In the genomic region with DNA sequence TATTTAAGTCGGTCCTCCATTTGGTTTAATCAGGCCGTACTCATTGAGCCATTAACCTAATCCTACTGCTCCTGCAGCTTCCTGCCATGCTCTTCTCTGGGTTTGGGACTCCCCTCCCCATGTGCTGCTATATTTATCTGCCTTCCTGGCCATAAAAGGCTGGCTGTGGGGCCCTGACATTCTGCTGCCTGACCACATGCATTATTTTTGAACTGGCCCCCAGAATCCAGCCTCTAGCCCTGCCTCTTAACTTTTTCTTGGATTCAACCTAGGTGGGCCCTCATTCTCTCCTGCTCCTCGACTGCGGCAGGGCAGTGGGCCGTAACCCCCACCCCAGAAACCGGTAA, we compare ENCODE assay signal across 11 mouse cellular contexts. TPM values are rescaled to one million over a fixed set of nuclear protein-coding genes. Genes with fewer than 3 reads are reported as not detected.
DNase-seq lines count a peak whose midpoint lies in the region; ATAC-seq and TF ChIP-seq lines count a peak whose summit lies in the region.
"Had no signal": no experiment of that assay in that cellular context is flagged by ENCODE, and none has a peak within 500 bp of the region (broad histone marks: within the 10 kb centered on the region; RNA-seq: fewer than 3 reads in every experiment).

No protein-coding gene starts in this region.

- H3K27me3 ChIP-seq in lung, postnatal 0 days (replicated peaks; ENCODE audit: insufficient read depth, low read length) = no peaks in the 10 kb centered on the region
- H3K27me3 ChIP-seq in intestine, embryonic 14.5 days (replicated peaks; ENCODE audit: control insufficient read depth, insufficient read depth, low read length) = no peaks in the 10 kb centered on the region
- H3K27me3 ChIP-seq in stomach, embryonic 15.5 days (replicated peaks) = no peaks in the 10 kb centered on the region
- H3K27me3 ChIP-seq: embryonic facial prominence, embryonic 13.5 days; hindbrain, embryonic 15.5 days; liver, embryonic 15.5 days had no signal

- no peak for TF ChIP-seq EP300 in lung, postnatal 0 days (IDR thresholded peaks at IDR 0.05)

- H3K4me1 ChIP-seq in lung, postnatal 0 days (ENCODE audit: insufficient read depth, low read depth, low read length) = peaks cover 9% of the 10 kb centered on the region; the same call in 1 of the 2 replicates
- peaks cover 8% of the 10 kb centered on the region; the same call in 1 of the 2 replicates for H3K4me1 ChIP-seq in intestine, embryonic 14.5 days (replicated peaks; ENCODE audit: control insufficient read depth, insufficient read depth, low read length)
- H3K4me1 ChIP-seq in stomach, embryonic 15.5 days = no peaks in the 10 kb centered on the region
- H3K4me1 ChIP-seq: liver, embryonic 15.5 days had no signal

- H3K4me3 ChIP-seq in lung, postnatal 0 days (ENCODE audit: low read depth, low read length) = no peak overlapping the region
- peak overlapping the region; percentile 16 for H3K4me3 ChIP-seq in intestine, embryonic 14.5 days (ENCODE audit: low read depth, low read length)
- peak overlapping the region; percentile 4; the same call in 1 of the 2 replicates for H3K4me3 ChIP-seq in stomach, embryonic 15.5 days (replicated peaks)
- H3K4me3 ChIP-seq: embryonic facial prominence, embryonic 13.5 days; hindbrain, embryonic 15.5 days; liver, embryonic 15.5 days had no signal

- 0 out of 2 replicates have a peak overlapping the region, but pooled peaks have one; percentile 5 for H3K4me2 ChIP-seq in lung, postnatal 0 days (replicated peaks; ENCODE audit: low read depth, low read length)
- peak overlapping the region; percentile 33 for H3K4me2 ChIP-seq in intestine, embryonic 14.5 days (ENCODE audit: low read length)
- no peak overlapping the region for H3K4me2 ChIP-seq in stomach, embryonic 15.5 days
- H3K4me2 ChIP-seq: embryonic facial prominence, embryonic 13.5 days; hindbrain, embryonic 15.5 days; liver, embryonic 15.5 days had no signal

- H3K36me3 ChIP-seq in lung, postnatal 0 days (ENCODE audit: insufficient read depth, low read length) = no peaks in the 10 kb centered on the region
- H3K36me3 ChIP-seq in intestine, embryonic 14.5 days (ENCODE audit: control insufficient read depth, insufficient read depth, low read length) = no peaks in the 10 kb centered on the region
- H3K36me3 ChIP-seq in stomach, embryonic 15.5 days = no peaks in the 10 kb centered on the region
- H3K36me3 ChIP-seq: embryonic facial prominence, embryonic 13.5 days; hindbrain, embryonic 15.5 days; liver, embryonic 15.5 days had no signal

- no peak for ATAC-seq in lung, postnatal 0 days
- ATAC-seq in intestine, embryonic 14.5 days (replicated peaks; ENCODE audit: low FRiP score, low TSS enrichment, low read depth) = 0 out of 2 replicates have a peak, but pooled peaks have one; percentile 33
- peak; percentile 35; the same call in 1 of the 2 replicates for ATAC-seq in stomach, embryonic 15.5 days (ENCODE audit: insufficient read depth, low FRiP score, low read depth)
- no peak for ATAC-seq in activated CD4-positive, CD25-positive, alpha-beta regulatory T cell, adult 4 months

- no peak for TF ChIP-seq CTCF in lung, postnatal 0 days (IDR thresholded peaks at IDR 0.05)

- H3K27ac ChIP-seq in lung, postnatal 0 days (ENCODE audit: low read length) = peak overlapping the region; percentile 32; the same call in 1 of the 2 replicates
- peak overlapping the region; percentile 64; the same call in 1 of the 2 replicates for H3K27ac ChIP-seq in intestine, embryonic 14.5 days (ENCODE audit: low read depth)
- H3K27ac ChIP-seq in stomach, embryonic 15.5 days = peak overlapping the region; percentile 8; the same call in 1 of the 2 replicates
- H3K27ac ChIP-seq: embryonic facial prominence, embryonic 13.5 days; hindbrain, embryonic 15.5 days; liver, embryonic 15.5 days had no signal

- 33% methylated on average over 6 of the region's 6 CpGs for WGBS in lung, postnatal 0 days
- WGBS in intestine, embryonic 14.5 days = 19% methylated on average over 6 of the region's 6 CpGs
- WGBS in stomach, embryonic 15.5 days = 25% methylated on average over 6 of the region's 6 CpGs

- peak; percentile 69 for DNase-seq in gastrocnemius, adult 18-20 months (ENCODE audit: low spot score)
- no peak for DNase-seq in gastrocnemius, postnatal 4 days (ENCODE audit: low spot score in 2 of 2)
- DNase-seq in lung, postnatal 0 days (ENCODE audit: low spot score) = no peak
- no peak for DNase-seq in lung, postnatal 25 days (ENCODE audit: low spot score)
- DNase-seq in intestine, embryonic 14.5 days (ENCODE audit: low spot score) = peak; percentile 66
- no peak for DNase-seq in layer of hippocampus, postnatal 36 days

- H3K9me3 ChIP-seq in lung, postnatal 0 days (ENCODE audit: low read length) = no peaks in the 10 kb centered on the region
- no peaks in the 10 kb centered on the region for H3K9me3 ChIP-seq in intestine, embryonic 14.5 days (ENCODE audit: control insufficient read depth, low read length)
- no peaks in the 10 kb centered on the region for H3K9me3 ChIP-seq in stomach, embryonic 15.5 days
- H3K9me3 ChIP-seq: embryonic facial prominence, embryonic 13.5 days; hindbrain, embryonic 15.5 days; liver, embryonic 15.5 days had no signal

- H3K9ac ChIP-seq in lung, postnatal 0 days (replicated peaks; ENCODE audit: low read depth) = no peak overlapping the region
- H3K9ac ChIP-seq in intestine, embryonic 14.5 days (ENCODE audit: low read length) = peak overlapping the region; percentile 33
- H3K9ac ChIP-seq in stomach, embryonic 15.5 days = no peak overlapping the region
- H3K9ac ChIP-seq: embryonic facial prominence, embryonic 13.5 days; hindbrain, embryonic 15.5 days; liver, embryonic 15.5 days had no signal

RNA-seq across cellular contexts. Expression of a gene that starts 16.6 kb away (rescaled TPM):
- total RNA-seq in gastrocnemius, adult 18-20 months (2021) = 100 to 1,000 TPM; 404 to 553 TPM
- total RNA-seq in gastrocnemius, postnatal 4 days (2021) = 100 to 1,000 TPM; 712 to 757 TPM
- polyA plus RNA-seq in lung, postnatal 0 days (2015; fragmentation: Nextera tagmentation; extraction: Ambion mirVana) = 1,283 and 1,300 TPM in 2 replicates
- 536 and 581 TPM in 2 replicates for polyA plus RNA-seq in intestine, embryonic 14.5 days (2014; fragmentation: Nextera tagmentation; extraction: Ambion mirVana)
- 495 and 517 TPM in 2 replicates for polyA plus RNA-seq in stomach, embryonic 15.5 days (2015; fragmentation: Nextera tagmentation; extraction: Ambion mirVana)
- total RNA-seq in layer of hippocampus, postnatal 36 days (2021) = 10 to 100 TPM; 38.0 to 48.0 TPM
- polyA plus RNA-seq in activated CD4-positive, CD25-positive, alpha-beta regulatory T cell, adult 4 months (2017; shearing (Covaris generic)) = 100 to 1,000 TPM; 693 to 929 TPM

RNA-seq across cellular contexts. Expression of a gene that starts 16.8 kb away (rescaled TPM):
- 1,000 to 10,000 TPM; 1,275 to 1,360 TPM for total RNA-seq in gastrocnemius, adult 18-20 months (2021)
- 100 to 1,000 TPM; 917 to 927 TPM for total RNA-seq in gastrocnemius, postnatal 4 days (2021)
- polyA plus RNA-seq in lung, postnatal 0 days (2015; fragmentation: Nextera tagmentation; extraction: Ambion mirVana) = 9.2 and 12.7 TPM in 2 replicates
- polyA plus RNA-seq in intestine, embryonic 14.5 days (2014; fragmentation: Nextera tagmentation; extraction: Ambion mirVana) = 18.5 and 20.1 TPM in 2 replicates
- polyA plus RNA-seq in stomach, embryonic 15.5 days (2015; fragmentation: Nextera tagmentation; extraction: Ambion mirVana) = 12.7 and 12.8 TPM in 2 replicates
- total RNA-seq in layer of hippocampus, postnatal 36 days (2021) = 1 to 10 TPM; 1.5 to 1.7 TPM
- under 1 TPM in 1 of 2 experiments, not detected in 1; 0.26 TPM for polyA plus RNA-seq in activated CD4-positive, CD25-positive, alpha-beta regulatory T cell, adult 4 months (2017; shearing (Covaris generic))

Comparison
In these comparisons a context has a peak if more than half of its experiments do, and no peak if none do; other contexts are left out.
1. DNase-seq: peak in gastrocnemius, adult 18-20 months (single experiment) and intestine, embryonic 14.5 days (single experiment); none in gastrocnemius, postnatal 4 days (0 of 2), lung, postnatal 0 days (single experiment), lung, postnatal 25 days (single experiment) and layer of hippocampus, postnatal 36 days (0 of 2).
2. ATAC-seq: peak in intestine, embryonic 14.5 days (single experiment) and stomach, embryonic 15.5 days (single experiment); none in lung, postnatal 0 days (single experiment) and activated CD4-positive, CD25-positive, alpha-beta regulatory T cell, adult 4 months (single experiment).
3. H3K27ac ChIP-seq: peak in every context shown above with its lines; median percentile 64 in intestine, embryonic 14.5 days; 32 in lung, postnatal 0 days; 8 in stomach, embryonic 15.5 days.